Mouse (Mus musculus) thymus, adult 2 months (tissue): ENCODE results near the gene Trim8.

ENCODE experiments used
- CTCF ChIP-seq: fragments of 200-500 bp; IDR thresholded peaks from 2 replicates; pipeline ENCODE4 v1.5.1; 2012; ENCODE audit warnings: mild to moderate bottlenecking, control low read depth, low read length, moderate library complexity, borderline replicate concordance; ENCODE audit not compliant: control insufficient read depth, poor library complexity, insufficient read depth; ENCODE audit errors: extremely low read depth
- POLR2A ChIP-seq: fragments of 200-500 bp; IDR thresholded peaks from 2 replicates; pipeline ENCODE4 v1.6.1; 2012; ENCODE audit warnings: mild to moderate bottlenecking, low read length, control low read depth, moderate library complexity; ENCODE audit not compliant: control insufficient read depth, poor library complexity, insufficient read depth; ENCODE audit errors: extremely low read depth

DNA sequence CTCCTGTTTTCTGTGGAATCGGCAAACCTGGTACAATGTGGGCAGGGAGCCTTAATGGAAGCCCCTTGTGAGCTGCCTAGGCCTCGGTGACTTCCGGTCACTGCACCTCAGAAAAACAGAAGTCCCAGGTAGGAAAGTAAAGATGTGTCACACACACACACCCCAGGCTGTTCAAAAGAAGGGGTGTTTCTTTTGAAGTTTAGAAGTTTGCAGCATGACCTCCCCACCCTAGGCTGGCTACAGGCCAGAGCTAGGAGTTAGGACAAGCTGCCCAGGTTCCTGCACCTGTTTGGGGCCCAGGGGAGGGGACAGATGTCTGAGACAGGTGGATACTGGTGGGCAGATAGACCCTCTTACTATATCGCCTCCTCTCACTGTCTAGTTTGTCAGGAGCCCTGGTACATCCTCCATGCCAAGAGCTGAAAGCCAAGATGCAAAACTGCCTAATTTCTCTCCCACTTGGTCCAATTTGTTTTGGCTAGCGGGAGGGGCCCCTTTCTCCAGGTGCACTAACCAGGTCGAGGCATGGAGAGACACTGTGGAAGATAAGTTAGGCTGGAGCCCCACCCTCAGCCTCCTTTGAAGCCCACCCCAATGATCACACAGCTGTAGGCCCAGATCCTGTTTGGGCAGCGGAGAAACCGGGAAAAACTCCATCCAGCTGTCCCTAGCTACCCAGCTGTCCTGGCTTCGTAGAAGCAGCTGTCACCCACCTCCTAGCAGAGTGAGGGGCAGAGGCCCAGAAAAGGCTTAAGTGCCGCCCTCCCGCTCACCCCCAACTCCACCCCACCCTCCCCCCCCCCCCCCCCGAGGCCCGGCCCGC, 16.2 kb downstream of the Trim8 start:
- TF ChIP-seq CTCF (no peak), POLR2A (no peak)
